Mouse (Mus musculus) olfactory bulb, adult 2 months (tissue): ENCODE results near the gene Csdc2.

Experiments used
- CTCF ChIP-seq: fragments of 200-500 bp; IDR thresholded peaks from 2 replicates; pipeline ENCODE4 v1.5.1; 2012; ENCODE audit warnings: low read depth, mild to moderate bottlenecking, low read length, moderate library complexity; ENCODE audit not compliant: insufficient read depth
- POLR2A ChIP-seq: fragments of 200-500 bp; IDR thresholded peaks from 2 replicates; pipeline ENCODE4 v1.6.1; 2012; ENCODE audit warnings: mild to moderate bottlenecking, low read depth, low read length, moderate library complexity; ENCODE audit not compliant: insufficient read depth

DNA sequence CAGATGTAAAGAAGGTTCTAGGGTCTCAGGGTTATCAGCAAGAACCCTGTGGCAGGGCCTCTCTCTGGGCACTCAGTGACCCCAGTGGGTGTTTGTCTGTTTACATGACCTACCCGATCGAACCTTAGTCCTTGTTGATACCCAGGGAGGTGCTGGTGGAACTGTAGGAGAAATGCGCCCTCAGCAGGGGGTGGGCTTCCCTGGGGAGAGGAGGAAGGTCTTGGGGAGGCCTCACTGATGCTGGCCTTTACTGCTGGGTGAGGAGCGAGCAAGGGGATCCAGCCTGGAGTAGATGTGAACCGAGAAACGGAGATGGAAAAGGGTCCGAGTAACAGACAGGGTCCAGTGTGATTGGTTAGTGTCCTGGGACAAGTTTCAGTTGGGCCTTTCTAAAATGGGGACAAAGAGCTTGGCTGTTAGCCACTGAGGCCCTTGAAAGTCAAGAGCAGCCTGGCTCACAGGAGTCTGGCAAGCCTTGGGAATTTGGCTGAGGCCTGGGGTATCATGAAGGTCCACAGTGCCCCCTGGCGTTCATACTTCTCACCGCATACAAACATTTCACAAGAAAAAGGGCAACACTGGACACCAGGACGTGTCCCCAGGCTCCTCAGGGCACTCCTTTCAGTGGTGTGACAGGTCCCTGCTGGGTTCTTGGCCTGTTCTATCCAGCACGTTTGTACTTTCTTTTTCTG lies 53.0 kb downstream of the Csdc2 start:
- TF ChIP-seq POLR2A, result no peak
- TF ChIP-seq CTCF, result peak; percentile 75
